Mouse (Mus musculus) cortical plate, adult 2 months (tissue): Measurements from ENCODE around the gene Serpina3c. TPM values are rescaled to one million over a fixed set of nuclear protein-coding genes. Genes with fewer than 3 reads are reported as not detected.

Experiments used
- H3K27ac ChIP-seq: fragments of 200-500 bp; 2 replicates; pipeline ENCODE4 v1.5.1; 2012; ENCODE audit warnings: low read length, control low read depth, inconsistent platforms; ENCODE audit not compliant: insufficient read depth
- H3K4me1 ChIP-seq: fragments of 200-500 bp; 2 replicates; pipeline ENCODE4 v1.6.1; 2011; ENCODE audit warnings: low read length; ENCODE audit not compliant: control insufficient read depth, insufficient read depth
- H3K4me3 ChIP-seq: fragments of 200-500 bp; 2 replicates; pipeline ENCODE4 v1.5.1; 2011; ENCODE audit warnings: mild to moderate bottlenecking, low read length, control low read depth; ENCODE audit not compliant: insufficient read depth
- CTCF ChIP-seq: fragments of 200-500 bp; IDR thresholded peaks from 2 replicates; pipeline ENCODE4 v1.5.1; 2011; ENCODE audit warnings: mild to moderate bottlenecking, control low read depth, low read length; ENCODE audit not compliant: insufficient read depth; ENCODE audit errors: extremely low read depth
- POLR2A ChIP-seq: fragments of 200-500 bp; IDR thresholded peaks from 2 replicates; pipeline ENCODE4 v1.6.1; 2011; ENCODE audit warnings: mild to moderate bottlenecking, low read length, control low read depth; ENCODE audit not compliant: insufficient read depth; ENCODE audit errors: extremely low read depth
- polyA plus RNA-seq: library from polyadenylated mRNA; depleted of rRNA; stranded (reverse); fragments of >200 nt; gene quantifications from 2 replicates; pipeline ENCODE4 v1.2.3, GENCODE M21; 2012; rRNA removed

The Serpina3c gene
- polyA plus RNA-seq: 0.04 TPM in 2 replicates

GRCm38 (mm10) chr12:104153656-104154055 is at the start of gene Serpina3c:
TSS of gene Serpina3c (minus strand) at chr12:104153870.
- H3K27ac ChIP-seq: no peak within 1 kb of the TSS
- TF ChIP-seq POLR2A (no peak), CTCF (no peak)
- H3K4me1 ChIP-seq: no peaks in the 10 kb centered on the region
- no peak within 1 kb of the TSS for H3K4me3 ChIP-seq

GRCm38 (mm10) chr12:104190852-104191251 is 37.2 kb upstream of the Serpina3c start:
- Histone ChIP-seq H3K27ac (no peak overlapping the region), H3K4me1 (no peaks in the 10 kb centered on the region), H3K4me3 (no peak overlapping the region)
- TF ChIP-seq CTCF (no peak), POLR2A (no peak)

- H3K27ac ChIP-seq: no peak overlapping the region
- no peak for TF ChIP-seq CTCF
- no peak for TF ChIP-seq POLR2A
- no peak overlapping the region for H3K4me3 ChIP-seq
- H3K4me1 ChIP-seq: no peaks in the 10 kb centered on the region
These were observed 35.6 kb upstream of the Serpina3c start for GRCm38 (mm10) chr12:104189246-104189645.

GRCm38 (mm10) chr12:104186041-104186581 is 32.4 kb upstream of the Serpina3c start:
- TF ChIP-seq CTCF: no peak
- TF ChIP-seq POLR2A: no peak
- no peak overlapping the region for H3K27ac ChIP-seq
- no peak overlapping the region for H3K4me3 ChIP-seq
- H3K4me1 ChIP-seq: no peaks in the 10 kb centered on the region

- Histone ChIP-seq H3K4me3 (no peak overlapping the region), H3K4me1 (no peaks in the 10 kb centered on the region), H3K27ac (no peak overlapping the region)
- TF ChIP-seq CTCF (no peak), POLR2A (no peak)
These were observed 31.4 kb upstream of the Serpina3c start for GRCm38 (mm10) chr12:104185046-104185445.

GRCm38 (mm10) chr12:104178987-104179386 is 25.3 kb upstream of the Serpina3c start:
- H3K4me1 ChIP-seq: no peaks in the 10 kb centered on the region
- H3K4me3 ChIP-seq: no peak overlapping the region
- no peak overlapping the region for H3K27ac ChIP-seq
- TF ChIP-seq POLR2A (no peak), CTCF (no peak)

GRCm38 (mm10) chr12:104178577-104178976 is 24.9 kb upstream of the Serpina3c start:
- no peak for TF ChIP-seq POLR2A
- TF ChIP-seq CTCF: no peak
- H3K27ac ChIP-seq: no peak overlapping the region
- H3K4me1 ChIP-seq: no peaks in the 10 kb centered on the region
- H3K4me3 ChIP-seq: no peak overlapping the region

- no peak for TF ChIP-seq CTCF
- no peak for TF ChIP-seq POLR2A
- Histone ChIP-seq H3K27ac (no peak overlapping the region), H3K4me3 (no peak overlapping the region), H3K4me1 (no peaks in the 10 kb centered on the region)
These were observed 22.0 kb upstream of the Serpina3c start for GRCm38 (mm10) chr12:104175636-104176035.

- H3K27ac ChIP-seq: no peak overlapping the region
- no peaks in the 10 kb centered on the region for H3K4me1 ChIP-seq
- TF ChIP-seq POLR2A (no peak), CTCF (no peak)
- H3K4me3 ChIP-seq: no peak overlapping the region
These were observed 21.1 kb upstream of the Serpina3c start for GRCm38 (mm10) chr12:104174747-104175146.

- TF ChIP-seq CTCF (no peak), POLR2A (no peak)
- Histone ChIP-seq H3K4me3 (no peak overlapping the region), H3K4me1 (no peaks in the 10 kb centered on the region)
These were observed 527 bp downstream of the Serpina3c start for GRCm38 (mm10) chr12:104153041-104153645.

GRCm38 (mm10) chr12:104151989-104152388 is 1.7 kb downstream of the Serpina3c start:
- Histone ChIP-seq H3K4me3 (no peak overlapping the region), H3K4me1 (no peaks in the 10 kb centered on the region), H3K27ac (no peak overlapping the region)
- no peak for TF ChIP-seq POLR2A
- TF ChIP-seq CTCF: no peak

More at GRCm38 (mm10) chr12:104153041-104153645, 527 bp downstream of the Serpina3c start:
- no peak overlapping the region for H3K27ac ChIP-seq
